Mouse (Mus musculus) olfactory bulb, adult 2 months (tissue): Measurements from ENCODE around the gene Mcu.

Source experiments
- CTCF ChIP-seq: fragments of 200-500 bp; IDR thresholded peaks from 2 replicates; pipeline ENCODE4 v1.5.1; 2012; ENCODE audit warnings: low read depth, mild to moderate bottlenecking, low read length, moderate library complexity; ENCODE audit not compliant: insufficient read depth
- POLR2A ChIP-seq: fragments of 200-500 bp; IDR thresholded peaks from 2 replicates; pipeline ENCODE4 v1.6.1; 2012; ENCODE audit warnings: mild to moderate bottlenecking, low read depth, low read length, moderate library complexity; ENCODE audit not compliant: insufficient read depth

GRCm38 (mm10) chr10:59481381-59481780 lies 135.1 kb downstream of the Mcu start:
- TF ChIP-seq POLR2A (no peak), CTCF (no peak)
